Mouse (Mus musculus): ENCODE results near the gene Fam102a. TPM values are rescaled to one million over a fixed set of nuclear protein-coding genes. Genes with fewer than 3 reads are reported as not detected.

The Fam102a gene
- polyA plus RNA-seq, 1 experiment from 2014 or later: 16.6 TPM

DNA sequence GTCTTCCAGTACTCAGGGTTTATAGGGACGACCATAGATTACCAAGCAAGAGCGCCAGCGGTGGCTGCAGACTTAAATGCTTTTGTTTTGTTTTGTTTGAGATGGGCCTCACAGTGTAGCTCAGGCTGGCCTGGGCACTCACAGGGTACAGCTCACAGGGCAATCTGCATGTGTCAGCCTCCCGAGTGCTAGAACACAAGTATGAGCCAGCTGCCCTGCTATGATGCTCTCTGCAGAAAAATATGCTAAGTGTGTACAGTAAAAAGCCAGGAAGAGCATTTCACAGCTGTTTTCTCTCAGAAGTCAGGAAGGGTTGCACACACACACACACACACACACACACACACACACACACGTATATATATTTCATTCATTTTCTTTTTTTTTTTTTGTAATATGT lies 34.7 kb upstream of the Fam102a start:
- Histone ChIP-seq H3K36me3 (ENCODE audit: control insufficient read depth, insufficient read depth, low read length) (no peaks in the 10 kb centered on the region), H3K9ac (ENCODE audit: low read length) (no peak overlapping the region), H3K4me2 (replicated peaks; ENCODE audit: low read depth) (no peak overlapping the region), H3K27me3 (ENCODE audit: control insufficient read depth, insufficient read depth, low read length) (no peaks in the 10 kb centered on the region), H3K27ac (replicated peaks) (no peak overlapping the region), H3K4me1 (replicated peaks; ENCODE audit: control insufficient read depth, insufficient read depth) (no peaks in the 10 kb centered on the region), H3K4me3 (ENCODE audit: low read depth, low read length) (no peak overlapping the region), H3K9me3 (ENCODE audit: control insufficient read depth, low read length) (no peaks in the 10 kb centered on the region)
- ATAC-seq (ENCODE audit: low FRiP score, low TSS enrichment) (no peak), DNase-seq (ENCODE audit: low spot score) (no peak)
- 64% methylated on average over 5 of the region's 5 CpGs for WGBS
- TF ChIP-seq EP300 (optimal IDR thresholded peaks at IDR 0.05): no peak
- no peak for TF ChIP-seq CTCF (IDR thresholded peaks at IDR 0.05; ENCODE audit: low read depth)

GRCm38 (mm10) chr2:32501754-32502324 lies 33.3 kb upstream of the Fam102a start:
- peak overlapping the region; percentile 90 for H3K27ac ChIP-seq (replicated peaks)
- 48% methylated on average over 5 of the region's 5 CpGs for WGBS
- ATAC-seq (ENCODE audit: low FRiP score, low TSS enrichment): peak; percentile 58

DNA sequence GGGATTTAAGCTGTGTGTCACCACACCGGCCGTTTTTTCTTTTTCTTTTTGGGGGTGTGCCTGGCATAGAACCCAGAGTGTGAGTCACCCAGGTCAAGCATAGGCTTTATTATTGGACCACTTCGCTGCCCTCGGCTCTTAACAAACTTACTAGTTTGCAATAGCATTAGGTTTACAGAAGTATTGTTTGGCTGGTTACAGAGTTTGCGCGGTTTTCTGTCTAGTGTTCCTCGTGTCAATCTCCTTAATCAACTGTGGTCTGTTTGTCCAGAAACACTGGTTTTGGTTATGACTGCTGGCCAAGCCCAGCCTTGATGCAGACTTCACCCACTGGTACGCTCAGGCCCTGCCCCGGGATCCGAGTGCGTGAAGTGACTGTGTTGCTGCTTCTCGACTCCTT lies 32.3 kb upstream of the Fam102a start:
- Histone ChIP-seq H3K27me3 (ENCODE audit: control insufficient read depth, insufficient read depth, low read length) (no peaks in the 10 kb centered on the region), H3K9ac (ENCODE audit: low read length) (0 out of 2 replicates have a peak overlapping the region, but pooled peaks have one; percentile 13), H3K4me2 (replicated peaks; ENCODE audit: low read depth) (no peak overlapping the region), H3K9me3 (ENCODE audit: control insufficient read depth, low read length) (no peaks in the 10 kb centered on the region), H3K36me3 (ENCODE audit: control insufficient read depth, insufficient read depth, low read length) (no peaks in the 10 kb centered on the region), H3K4me3 (ENCODE audit: low read depth, low read length) (no peak overlapping the region), H3K27ac (replicated peaks) (peak overlapping the region; percentile 90), H3K4me1 (replicated peaks; ENCODE audit: control insufficient read depth, insufficient read depth) (peaks cover 5% of the 10 kb centered on the region; the same call in 1 of the 2 replicates)
- 52% methylated on average over 12 of the region's 12 CpGs for WGBS
- ATAC-seq (ENCODE audit: low FRiP score, low TSS enrichment): peak; percentile 57
- peak; percentile 71 for DNase-seq (ENCODE audit: low spot score)
- TF ChIP-seq EP300 (optimal IDR thresholded peaks at IDR 0.05) (no peak), CTCF (IDR thresholded peaks at IDR 0.05; ENCODE audit: low read depth) (no peak)

More at GRCm38 (mm10) chr2:32501754-32502324, 33.3 kb upstream of the Fam102a start:
- no peaks in the 10 kb centered on the region for H3K9me3 ChIP-seq (ENCODE audit: control insufficient read depth, low read length)
- no peak overlapping the region for H3K4me2 ChIP-seq (replicated peaks; ENCODE audit: low read depth)
- TF ChIP-seq CTCF (IDR thresholded peaks at IDR 0.05; ENCODE audit: low read depth): no peak
- TF ChIP-seq EP300 (optimal IDR thresholded peaks at IDR 0.05): no peak
- no peak overlapping the region for H3K4me3 ChIP-seq (ENCODE audit: low read depth, low read length)
- no peak overlapping the region for H3K9ac ChIP-seq (ENCODE audit: low read length)
- no peaks in the 10 kb centered on the region for H3K27me3 ChIP-seq (ENCODE audit: control insufficient read depth, insufficient read depth, low read length)
- no peaks in the 10 kb centered on the region for H3K36me3 ChIP-seq (ENCODE audit: control insufficient read depth, insufficient read depth, low read length)
- H3K4me1 ChIP-seq (replicated peaks; ENCODE audit: control insufficient read depth, insufficient read depth): no peaks in the 10 kb centered on the region
- DNase-seq (ENCODE audit: low spot score): peak; percentile 67

DNA sequence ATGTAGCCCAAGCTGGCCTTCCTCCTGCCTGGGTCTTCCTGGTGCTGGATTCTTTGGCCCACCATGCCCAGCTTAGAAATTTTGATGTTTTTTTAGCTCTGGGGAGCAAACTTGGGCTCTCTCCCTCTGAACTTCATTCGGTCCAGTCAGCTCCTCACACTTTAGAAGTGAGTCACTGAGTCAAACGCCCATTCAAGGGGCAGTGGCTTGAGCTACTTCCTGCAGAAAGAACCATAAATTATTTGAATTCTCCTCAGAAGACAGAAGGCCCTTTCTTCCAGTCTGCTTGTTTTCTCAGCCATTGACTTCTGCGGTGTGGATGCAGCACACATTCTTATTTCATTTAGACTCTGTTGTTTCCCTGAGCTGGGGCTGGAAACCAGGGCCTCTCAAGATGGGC lies 31.5 kb upstream of the Fam102a start:
- ATAC-seq (ENCODE audit: low FRiP score, low TSS enrichment) (no peak), DNase-seq (ENCODE audit: low spot score) (no peak)
- Histone ChIP-seq H3K4me1 (replicated peaks; ENCODE audit: control insufficient read depth, insufficient read depth) (peaks cover 5% of the 10 kb centered on the region; the same call in 1 of the 2 replicates), H3K27me3 (ENCODE audit: control insufficient read depth, insufficient read depth, low read length) (no peaks in the 10 kb centered on the region), H3K27ac (replicated peaks) (peak overlapping the region; percentile 90), H3K9me3 (ENCODE audit: control insufficient read depth, low read length) (no peaks in the 10 kb centered on the region), H3K4me2 (replicated peaks; ENCODE audit: low read depth) (no peak overlapping the region), H3K36me3 (ENCODE audit: control insufficient read depth, insufficient read depth, low read length) (no peaks in the 10 kb centered on the region), H3K9ac (ENCODE audit: low read length) (0 out of 2 replicates have a peak overlapping the region, but pooled peaks have one; percentile 13), H3K4me3 (ENCODE audit: low read depth, low read length) (no peak overlapping the region)
- TF ChIP-seq EP300 (optimal IDR thresholded peaks at IDR 0.05) (no peak), CTCF (IDR thresholded peaks at IDR 0.05; ENCODE audit: low read depth) (no peak)
- WGBS: 31% methylated on average over 3 of the region's 3 CpGs

GRCm38 (mm10) chr2:32505536-32505935 lies 29.6 kb upstream of the Fam102a start:
- H3K27ac ChIP-seq (replicated peaks): no peak overlapping the region
- H3K27me3 ChIP-seq (ENCODE audit: control insufficient read depth, insufficient read depth, low read length): no peaks in the 10 kb centered on the region
- H3K4me1 ChIP-seq (replicated peaks; ENCODE audit: control insufficient read depth, insufficient read depth): peaks cover 12% of the 10 kb centered on the region; the same call in 1 of the 2 replicates
- DNase-seq (ENCODE audit: low spot score): no peak
- H3K36me3 ChIP-seq (ENCODE audit: control insufficient read depth, insufficient read depth, low read length): no peaks in the 10 kb centered on the region
- no peak for ATAC-seq (ENCODE audit: low FRiP score, low TSS enrichment)
- TF ChIP-seq CTCF (IDR thresholded peaks at IDR 0.05; ENCODE audit: low read depth) (peak; percentile 44), EP300 (optimal IDR thresholded peaks at IDR 0.05) (no peak)
- H3K9ac ChIP-seq (ENCODE audit: low read length): no peak overlapping the region
- no peaks in the 10 kb centered on the region for H3K9me3 ChIP-seq (ENCODE audit: control insufficient read depth, low read length)
- H3K4me2 ChIP-seq (replicated peaks; ENCODE audit: low read depth): no peak overlapping the region
- WGBS: 98% methylated on average over 2 of the region's 2 CpGs
- no peak overlapping the region for H3K4me3 ChIP-seq (ENCODE audit: low read depth, low read length)
